Mouse (Mus musculus): ENCODE measurements at regions not wholly inside any gene's neighbourhood (a gene's known extent, or its start where the extent isn't known, plus 50 kb on each side); places are given as distances from the start of the nearest gene placed in this dataset.

GRCm38 (mm10) chr8:31314692-31315358, 2113.7 kb upstream of the 5930422O12Rik start:
- no peak for DNase-seq (ENCODE audit: low spot score)

- no peak for DNase-seq (ENCODE audit: low spot score)
Measured at GRCm38 (mm10) chr8:31315359-31315705, 2113.2 kb upstream of the 5930422O12Rik start.

- no peak for DNase-seq (ENCODE audit: low spot score)
Measured at GRCm38 (mm10) chr8:31333545-31334297, 2094.8 kb upstream of the 5930422O12Rik start.

- DNase-seq (ENCODE audit: low spot score) = no peak
Measured at GRCm38 (mm10) chr8:31348504-31348903, 2080.0 kb upstream of the 5930422O12Rik start.

- no peak for DNase-seq (ENCODE audit: low spot score)
Measured at GRCm38 (mm10) chr8:31369636-31370035, 2058.9 kb upstream of the 5930422O12Rik start.

- DNase-seq (ENCODE audit: low spot score) = no peak
Measured at GRCm38 (mm10) chr8:31370137-31371010, 2058.1 kb upstream of the 5930422O12Rik start.

- no peak for DNase-seq (ENCODE audit: low spot score)
Measured at GRCm38 (mm10) chr8:31371656-31372055, 2056.9 kb upstream of the 5930422O12Rik start.

- DNase-seq (ENCODE audit: low spot score) = no peak
Measured at GRCm38 (mm10) chr8:31372397-31372796, 2056.1 kb upstream of the 5930422O12Rik start.

GRCm38 (mm10) chr8:31373140-31373787, 2055.2 kb upstream of the 5930422O12Rik start:
- DNase-seq (ENCODE audit: low spot score) = no peak

- DNase-seq (ENCODE audit: low spot score) = no peak
Measured at GRCm38 (mm10) chr8:31377698-31378334, 2050.7 kb upstream of the 5930422O12Rik start.

GRCm38 (mm10) chr8:31404811-31405210, 2023.7 kb upstream of the 5930422O12Rik start:
- no peak for DNase-seq (ENCODE audit: low spot score)

GRCm38 (mm10) chr8:31422241-31422640, 2006.3 kb upstream of the 5930422O12Rik start:
- DNase-seq (ENCODE audit: low spot score) = no peak

GRCm38 (mm10) chr8:31427706-31428105, 2000.8 kb upstream of the 5930422O12Rik start:
- no peak for DNase-seq (ENCODE audit: low spot score)

- peak; percentile 11 for DNase-seq (ENCODE audit: low spot score)
Measured at GRCm38 (mm10) chr8:31436445-31437191, 1991.9 kb upstream of the 5930422O12Rik start.

GRCm38 (mm10) chr8:31444834-31445233, 1983.7 kb upstream of the 5930422O12Rik start:
- no peak for DNase-seq (ENCODE audit: low spot score)

GRCm38 (mm10) chr8:31447984-31448383, 1980.5 kb upstream of the 5930422O12Rik start:
- no peak for DNase-seq (ENCODE audit: low spot score)

GRCm38 (mm10) chr8:31454736-31455391, 1973.6 kb upstream of the 5930422O12Rik start:
- DNase-seq (ENCODE audit: low spot score) = no peak

- no peak for DNase-seq (ENCODE audit: low spot score)
Measured at GRCm38 (mm10) chr8:31460349-31460748, 1968.2 kb upstream of the 5930422O12Rik start.
